Mouse (Mus musculus) C2C12 (cell line): ENCODE measurements around the gene Tiam1.

Experiments used
- CTCF ChIP-seq: IDR thresholded peaks from one replicate; pipeline ENCODE4 v1.5.1; 2011; ENCODE audit not compliant: control insufficient read depth, insufficient read depth, insufficient read length
- FOSL1 ChIP-seq: IDR thresholded peaks from one replicate; pipeline ENCODE4 v1.8.0; 2011; ENCODE audit warnings: mild to moderate bottlenecking, low read length; ENCODE audit not compliant: poor library complexity, insufficient read depth, severe bottlenecking
- MAX ChIP-seq: IDR thresholded peaks from one replicate; pipeline ENCODE4 v1.6.1; 2011; ENCODE audit warnings: mild to moderate bottlenecking, control low read depth
- USF1 ChIP-seq: IDR thresholded peaks from one replicate; pipeline ENCODE4 v1.6.1; 2011; ENCODE audit warnings: low read depth, mild to moderate bottlenecking, control low read depth, moderate library complexity

DNA sequence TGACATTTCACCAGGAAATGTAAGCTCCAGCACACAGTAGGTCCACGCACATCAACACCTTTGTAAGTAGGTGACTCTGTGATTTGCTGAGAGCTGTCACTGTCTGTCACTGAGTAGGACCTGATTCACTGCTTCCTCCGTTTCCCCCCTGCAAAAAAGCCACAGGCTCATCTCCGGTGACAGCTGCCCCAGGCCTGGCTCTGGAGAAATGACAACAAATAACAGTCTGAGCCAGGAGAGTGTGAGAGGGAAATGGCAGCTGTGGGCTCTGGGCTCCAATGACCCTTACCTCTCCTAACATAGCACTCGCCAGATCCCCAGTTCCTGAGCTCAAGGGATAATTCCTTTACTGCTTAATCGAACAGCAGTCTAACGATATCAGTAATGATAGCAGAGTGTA lies 301.7 kb downstream of the Tiam1 start:
- no peak for TF ChIP-seq CTCF
- TF ChIP-seq MAX: no peak
- TF ChIP-seq USF1: no peak
- no peak for TF ChIP-seq FOSL1
